Mouse (Mus musculus) lung, adult 2 months (tissue): ENCODE data around the gene Zfp827.

Source experiments
- CTCF ChIP-seq: fragments of 200-500 bp; IDR thresholded peaks from 2 replicates; pipeline ENCODE4 v1.5.1; 2011; ENCODE audit warnings: mild to moderate bottlenecking, low read length, control low read depth; ENCODE audit not compliant: insufficient read depth
- POLR2A ChIP-seq: fragments of 200-500 bp; IDR thresholded peaks from 2 replicates; pipeline ENCODE4 v1.6.1; 2011; ENCODE audit warnings: low read depth, mild to moderate bottlenecking, control low read depth, low read length, borderline replicate concordance; ENCODE audit errors: extremely low read depth

- TF ChIP-seq CTCF = no peak
- no peak for TF ChIP-seq POLR2A
Measured at GRCm38 (mm10) chr8:79117711-79118110, 89.5 kb downstream of the Zfp827 start.
